Mouse (Mus musculus): ENCODE results near the gene Cd164l2.

Gene Cd164l2

DNA sequence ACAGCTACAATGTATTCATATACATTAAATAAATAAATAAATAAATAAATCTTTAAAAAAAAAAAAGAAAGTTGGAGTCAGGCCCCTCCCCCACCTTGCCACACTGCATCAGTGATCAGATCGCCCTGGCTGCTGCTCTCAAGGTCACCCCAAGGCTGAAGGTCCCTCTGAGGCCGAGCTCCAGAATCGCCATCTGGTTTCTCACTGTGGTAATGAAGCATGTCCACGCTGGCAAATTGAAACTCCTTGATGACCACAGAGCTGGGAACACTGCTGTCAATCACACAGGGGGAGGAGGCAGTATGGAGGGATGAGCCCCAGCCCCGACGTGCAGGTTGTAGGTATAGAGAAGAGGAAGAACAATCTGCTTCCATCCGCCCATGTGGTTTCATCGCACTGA, 15.7 kb downstream of the Cd164l2 start:
- no peak for DNase-seq

DNA sequence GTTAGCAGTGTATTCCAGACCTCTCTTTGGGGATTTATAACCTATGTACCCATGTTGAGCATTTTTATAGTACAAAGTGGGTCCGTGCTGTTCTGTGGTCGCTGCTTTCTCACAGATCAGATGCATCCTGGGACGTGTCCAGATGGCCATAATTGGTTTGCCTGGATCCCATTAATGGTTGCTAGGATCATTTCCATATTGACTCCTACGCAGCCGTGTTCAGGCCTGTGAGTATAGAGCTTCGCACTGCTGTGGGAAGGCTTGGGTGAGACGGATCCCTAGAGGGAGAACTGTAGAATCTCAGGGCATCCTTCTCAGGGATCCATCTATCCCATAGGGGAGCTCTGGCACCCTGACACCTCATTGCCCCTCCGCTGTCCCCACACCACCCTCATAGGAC, 17.7 kb downstream of the Cd164l2 start:
- no peak for DNase-seq

DNA sequence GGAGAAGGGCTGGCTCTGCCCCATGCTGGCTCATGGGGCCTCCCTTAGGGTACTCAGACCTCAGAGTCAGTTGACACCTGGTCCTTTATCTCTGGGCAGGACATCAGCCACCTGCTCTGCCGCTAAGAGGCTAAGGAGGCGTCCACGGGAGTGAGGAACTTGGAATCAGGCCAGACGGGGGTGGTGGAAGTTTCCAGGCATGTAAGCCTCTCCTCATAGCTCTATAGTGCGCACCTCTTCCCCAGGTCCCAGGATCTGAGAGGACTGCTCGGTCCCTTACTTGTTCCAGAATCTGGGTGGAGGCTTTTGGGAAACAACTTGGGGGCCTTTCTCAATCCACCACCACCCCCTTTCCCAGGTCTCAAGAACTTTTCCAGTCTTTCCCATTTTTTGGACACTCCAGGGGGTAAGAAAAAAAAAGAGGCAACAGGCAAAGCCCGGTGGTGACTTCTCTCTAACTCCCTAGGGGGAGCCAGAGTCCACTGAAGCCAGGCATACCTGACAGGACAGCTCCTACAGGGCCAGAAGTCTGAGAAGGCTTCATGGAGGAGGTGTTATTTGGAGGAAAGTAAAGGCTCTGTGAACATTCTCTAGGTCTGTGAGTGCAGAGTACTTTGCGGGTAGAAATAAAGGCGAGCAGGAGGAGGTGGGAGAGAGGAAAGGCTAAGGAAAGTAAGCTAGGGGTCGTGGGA, 21.5 kb downstream of the Cd164l2 start:
- peak; percentile 65 for DNase-seq

DNA sequence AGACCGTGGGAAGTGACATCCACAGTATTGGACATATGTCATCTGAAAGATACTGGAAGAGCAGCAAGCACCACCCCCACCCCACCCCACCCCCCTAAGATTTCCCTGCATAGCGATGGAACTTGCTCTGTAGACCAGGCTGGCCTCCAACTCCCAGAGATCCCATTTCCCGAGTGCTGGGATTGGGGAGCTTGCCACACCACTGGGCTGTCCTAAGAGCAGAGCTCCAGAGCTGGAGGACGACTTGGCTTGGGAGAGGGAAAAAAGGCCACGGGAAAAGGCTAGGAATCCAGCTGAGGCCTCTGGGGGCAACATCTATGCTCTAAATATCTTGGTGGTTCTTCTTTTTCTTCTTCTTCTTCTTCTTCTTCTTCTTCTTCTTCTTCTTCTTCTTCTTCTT, 22.8 kb downstream of the Cd164l2 start:
- no peak for DNase-seq

DNA sequence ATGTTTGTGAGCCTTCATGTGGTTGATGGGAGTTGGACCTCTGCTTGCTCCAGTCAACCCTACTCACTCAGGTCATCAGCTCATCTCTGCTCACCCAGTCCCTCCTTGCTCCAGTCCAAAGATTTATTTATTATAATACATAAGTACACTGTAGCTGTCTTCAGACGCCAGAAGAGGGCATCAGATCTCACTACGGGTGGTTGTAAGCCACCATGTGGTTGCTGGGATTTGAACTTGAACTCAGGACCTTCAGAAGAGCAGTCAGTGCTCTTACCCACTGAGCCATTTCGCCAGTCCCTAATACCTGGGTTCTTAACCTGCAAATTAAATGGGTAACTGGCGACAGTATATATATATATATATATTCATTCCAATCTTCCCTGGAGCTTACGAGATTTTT, 23.5 kb downstream of the Cd164l2 start:
- no peak for DNase-seq

DNA sequence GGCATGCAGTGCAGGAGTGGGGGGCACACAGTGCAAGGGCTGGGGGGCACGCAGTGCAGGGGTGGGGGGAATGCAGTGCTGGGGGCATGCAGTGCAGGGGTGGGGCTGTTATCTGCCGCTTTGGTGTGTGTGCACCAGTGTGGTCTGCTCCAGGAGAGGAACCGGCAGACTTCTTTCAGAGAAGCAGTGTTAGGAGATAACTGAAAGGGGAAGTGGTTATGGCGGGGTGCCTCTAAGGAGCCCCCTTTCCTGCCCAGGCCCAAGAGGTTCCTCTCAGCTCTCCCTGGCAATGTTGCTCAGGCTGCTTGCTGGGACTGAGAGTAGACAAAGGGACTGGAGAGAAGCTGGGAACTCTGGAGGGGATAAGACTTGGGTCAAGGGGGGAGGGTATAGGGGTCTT, 26.0 kb downstream of the Cd164l2 start:
- no peak for DNase-seq

DNA sequence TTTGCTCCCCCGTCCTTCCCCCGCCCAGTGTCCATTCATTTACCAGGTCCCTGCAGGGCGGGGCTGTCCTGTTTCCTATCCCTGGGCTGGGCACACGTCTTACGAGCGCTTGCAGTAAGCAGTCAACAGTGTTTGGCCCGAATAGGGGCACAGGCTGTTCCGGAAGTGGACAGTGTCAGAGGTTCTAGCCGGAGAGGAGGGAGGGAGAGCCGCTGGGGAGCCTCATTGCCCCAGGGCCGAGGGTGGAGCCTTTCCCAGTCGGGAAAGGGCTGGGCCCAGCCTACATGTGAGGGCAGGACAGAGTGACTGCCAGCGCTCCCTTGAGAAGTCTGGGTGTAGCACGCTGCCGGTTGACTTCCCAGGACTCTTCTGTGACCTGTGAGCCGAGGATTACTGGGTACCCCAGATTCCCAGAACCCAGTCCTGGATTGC, 28.6 kb downstream of the Cd164l2 start, which contains the start of gene Map3k6:
Gene Map3k6 (plus strand): TSS at position 329 of the 432 bp plus-strand sequence.
- peak; percentile 77 for DNase-seq

DNA sequence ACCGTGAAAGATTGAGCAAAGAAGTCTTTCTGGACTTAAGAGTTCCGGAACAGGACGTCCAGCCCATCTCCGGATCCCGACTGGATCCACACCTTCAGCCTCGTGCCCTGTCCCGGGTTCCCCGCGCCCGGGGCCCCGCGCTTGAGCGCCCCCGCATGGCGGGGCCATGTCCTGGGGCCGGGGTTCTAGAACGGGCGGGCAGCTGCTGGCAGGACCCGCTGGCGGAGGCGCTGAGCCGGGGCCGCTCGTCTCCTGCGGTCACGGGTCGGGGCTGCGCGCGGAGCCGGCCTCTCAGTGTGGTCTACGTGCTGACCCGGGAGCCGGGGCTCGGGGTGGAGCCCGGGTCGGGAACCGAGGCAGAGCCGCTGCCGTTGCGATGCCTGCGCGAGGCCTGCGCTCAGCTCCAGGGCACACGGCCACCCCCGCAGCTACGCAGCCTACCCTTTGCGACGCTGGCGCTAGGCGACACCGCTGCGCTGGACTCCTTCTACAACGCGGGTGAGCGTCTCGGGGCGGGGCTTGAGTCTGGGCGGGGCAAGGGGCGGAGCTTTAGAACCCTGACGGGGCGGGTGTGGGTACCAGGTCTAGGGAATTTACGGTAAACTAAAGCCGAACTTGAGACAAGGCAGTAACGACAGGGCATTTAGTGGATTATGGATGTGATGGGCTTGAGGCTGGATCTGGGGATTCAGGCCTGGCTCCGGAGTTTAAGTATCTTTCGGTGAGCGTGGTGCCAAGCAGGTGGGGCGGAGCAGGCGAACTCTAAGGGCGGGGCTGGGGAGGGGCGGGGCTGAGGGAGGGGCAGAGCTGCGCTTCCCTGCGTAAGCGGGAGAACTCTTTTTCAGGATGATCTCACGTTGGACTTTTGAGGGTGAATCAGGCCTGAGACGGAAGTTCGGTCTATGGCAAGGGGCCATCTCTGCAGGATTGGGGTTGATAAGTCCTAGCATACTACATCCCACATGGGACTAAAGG, 29.3 kb downstream of the Cd164l2 start:
- peak; percentile 95 for DNase-seq

DNA sequence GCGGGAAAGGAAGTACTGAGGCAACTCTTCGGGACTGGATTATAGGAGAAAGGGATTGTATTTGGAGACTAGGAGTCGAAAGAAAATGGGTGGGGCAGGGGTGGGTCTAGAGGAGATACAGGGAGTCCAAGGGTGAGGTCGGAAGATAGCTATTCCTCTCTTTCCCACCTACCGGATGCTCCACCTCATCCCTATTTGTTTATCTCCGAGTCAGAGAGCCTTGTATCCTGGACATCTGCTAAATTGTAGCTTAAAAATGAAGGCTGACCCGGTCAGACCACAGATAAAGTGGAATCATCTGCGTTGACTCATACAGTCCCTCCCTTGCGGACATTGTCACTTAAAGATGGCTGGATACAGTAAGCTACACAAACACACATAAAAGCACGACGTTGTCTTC, 30.0 kb downstream of the Cd164l2 start:
- no peak for DNase-seq

DNA sequence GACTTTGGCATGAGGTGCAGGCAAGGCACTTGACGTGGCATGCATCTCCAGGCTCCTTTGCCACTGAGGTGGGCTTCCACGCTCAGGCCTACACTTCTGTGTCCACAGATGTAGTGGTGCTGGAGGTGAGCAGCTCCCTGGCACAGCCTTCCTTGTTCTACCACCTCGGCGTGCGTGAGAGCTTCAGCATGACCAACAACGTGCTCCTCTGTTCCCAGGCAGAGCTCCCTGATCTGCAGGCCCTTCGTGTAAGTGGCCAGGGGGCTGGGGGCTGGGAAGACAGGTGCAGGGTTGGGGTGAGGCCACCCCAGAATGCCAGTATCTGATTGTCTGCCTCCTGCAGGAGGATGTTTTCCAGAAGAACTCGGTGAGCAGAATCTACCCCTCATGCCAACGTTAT, 30.8 kb downstream of the Cd164l2 start:
- no peak for DNase-seq

DNA sequence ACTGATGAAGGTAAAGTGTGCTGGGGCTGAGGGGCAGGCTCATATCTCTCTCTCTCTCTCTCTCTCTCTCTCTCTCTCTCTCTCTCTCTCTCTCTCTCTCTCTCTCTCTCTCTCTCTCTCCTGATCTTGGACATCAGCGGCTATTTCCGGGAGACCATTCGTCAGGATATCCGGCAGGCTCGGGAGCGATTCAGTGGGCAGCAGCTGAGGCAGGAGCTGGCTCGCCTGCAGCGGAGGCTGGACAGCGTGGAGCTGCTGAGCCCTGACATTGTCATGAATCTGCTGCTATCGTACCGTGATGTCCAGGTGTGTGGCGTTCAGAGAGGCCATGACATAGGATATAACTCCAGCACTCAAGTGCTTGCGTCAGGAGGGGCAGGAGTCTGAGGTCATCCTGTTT, 31.6 kb downstream of the Cd164l2 start:
- DNase-seq, result peak; percentile 65

DNA sequence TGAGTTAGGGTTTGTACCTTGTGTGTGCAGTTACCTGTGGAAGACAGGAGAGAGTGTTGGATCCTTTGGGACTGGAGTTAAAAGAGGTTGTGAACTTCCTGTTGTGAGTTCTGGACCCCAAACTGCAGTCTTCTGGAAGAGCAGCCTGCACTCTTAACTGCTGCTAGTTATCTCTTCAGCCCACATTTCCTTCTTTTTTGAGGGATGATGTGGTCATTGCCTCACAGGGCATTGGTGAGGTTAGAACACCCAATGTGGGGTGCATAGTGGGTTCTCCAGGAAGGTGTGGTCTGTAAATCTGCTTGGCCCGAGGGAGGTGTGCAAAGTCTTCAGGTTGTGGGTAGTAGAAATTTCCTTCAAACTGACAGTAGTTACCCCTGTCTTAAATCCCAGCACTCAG, 32.4 kb downstream of the Cd164l2 start:
- DNase-seq, result no peak

DNA sequence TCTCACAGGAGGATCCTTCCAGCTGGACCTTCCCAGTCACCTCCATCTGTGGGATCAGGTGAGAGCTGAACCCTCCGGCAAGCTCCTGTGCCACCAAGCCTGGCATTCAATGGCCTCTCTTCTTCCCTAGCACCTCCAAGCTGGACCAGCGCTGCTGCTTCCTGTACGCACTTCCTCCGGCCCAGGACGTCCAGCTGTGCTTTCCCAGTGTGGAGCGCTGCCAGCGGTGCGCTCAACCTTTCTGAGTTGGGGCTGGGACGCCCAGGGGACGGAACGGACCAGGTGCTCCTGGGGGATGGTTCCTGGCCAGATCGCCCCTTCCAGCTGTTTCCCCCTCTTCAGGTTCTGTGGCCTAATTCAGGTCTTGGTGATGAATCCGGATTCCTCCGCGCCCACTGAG, 35.1 kb downstream of the Cd164l2 start:
- DNase-seq, result peak; percentile 77

DNA sequence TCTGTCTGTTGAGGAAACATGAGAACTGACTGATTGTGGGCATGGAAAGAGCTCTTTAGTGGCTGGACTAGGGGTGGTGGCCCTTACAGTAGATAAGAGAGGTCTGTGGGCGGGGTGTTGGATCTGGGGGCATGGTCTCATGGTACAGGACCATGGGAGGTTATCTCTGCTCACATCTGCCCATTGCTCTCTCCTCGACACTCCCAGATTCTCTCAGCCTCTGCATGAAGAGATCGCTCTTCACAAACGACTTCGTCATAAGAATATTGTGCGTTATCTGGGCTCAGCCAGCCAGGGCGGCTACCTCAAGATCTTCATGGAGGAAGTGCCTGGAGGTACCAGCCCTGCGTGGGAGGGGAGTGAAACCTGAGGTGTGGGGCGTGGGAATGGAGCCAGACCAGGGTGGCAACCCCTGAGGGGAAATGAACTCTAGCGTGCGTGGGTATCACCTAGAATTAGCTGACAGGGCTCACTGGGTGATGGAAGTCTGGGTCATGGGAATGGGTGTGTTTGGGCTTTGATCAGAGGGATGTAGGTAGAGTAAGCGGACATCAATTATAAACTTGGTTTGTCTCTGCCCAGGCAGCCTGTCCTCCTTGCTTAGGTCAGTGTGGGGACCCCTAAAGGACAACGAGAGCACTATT, 36.0 kb downstream of the Cd164l2 start:
- DNase-seq, result no peak

DNA sequence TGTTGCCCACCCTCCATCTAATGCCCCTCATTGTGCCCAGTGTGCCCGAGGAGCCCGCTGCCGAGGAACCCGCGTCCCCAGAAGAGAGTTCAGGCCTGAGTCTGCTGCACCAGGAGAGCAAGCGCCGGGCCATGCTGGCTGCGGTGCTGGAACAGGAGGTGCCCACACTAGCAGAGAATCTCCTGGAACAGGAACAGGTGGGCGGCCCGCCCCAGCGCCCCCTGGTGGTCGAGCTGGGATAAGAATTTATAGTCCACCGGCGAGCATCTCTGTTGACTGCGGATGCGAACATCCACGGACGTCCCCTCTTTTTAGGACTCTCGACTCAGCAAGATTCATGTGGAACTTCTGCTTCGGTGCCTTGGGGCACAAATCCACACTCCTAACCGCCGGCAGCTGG, 38.7 kb downstream of the Cd164l2 start:
- peak; percentile 88 for DNase-seq

DNA sequence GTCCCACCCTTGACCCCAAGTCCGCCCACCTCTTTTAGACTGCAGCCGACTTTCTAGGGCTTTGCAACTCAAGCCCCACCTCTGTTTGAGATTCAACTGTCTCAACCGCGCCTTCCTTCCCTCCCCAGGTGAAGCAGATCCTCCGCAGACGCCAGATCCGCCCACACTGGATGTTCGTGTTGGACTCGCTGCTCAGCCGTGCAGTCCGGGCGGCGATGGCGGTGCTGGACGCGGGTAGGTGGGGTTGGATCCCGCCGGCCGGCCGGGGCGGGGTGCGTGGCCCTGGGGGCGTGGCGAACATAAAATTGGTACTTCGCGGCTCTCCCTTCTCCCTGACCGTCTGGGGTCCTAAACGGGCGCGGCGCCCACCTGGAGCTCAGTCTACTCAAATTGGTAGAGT, 39.3 kb downstream of the Cd164l2 start:
- peak; percentile 66 for DNase-seq

DNA sequence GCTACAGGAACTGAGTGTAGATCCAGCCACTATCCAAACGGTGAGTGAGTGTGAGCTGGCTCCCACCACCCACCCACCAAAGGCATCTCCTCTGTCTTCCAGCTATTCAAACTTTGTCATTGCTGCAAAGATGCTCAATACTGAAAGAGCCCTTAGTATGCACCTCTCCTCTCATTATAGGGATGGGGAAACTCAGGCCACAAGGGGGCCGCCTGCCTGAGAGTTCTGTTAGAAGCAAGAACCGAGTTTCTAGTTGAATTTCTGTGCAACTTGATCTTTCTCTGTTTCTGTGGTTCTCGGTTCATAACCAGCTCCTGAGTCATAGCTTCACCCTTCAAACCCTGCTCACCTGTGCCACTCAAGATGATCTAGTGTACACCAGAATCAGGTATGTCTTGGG, 40.2 kb downstream of the Cd164l2 start:
- peak; percentile 40 for DNase-seq

DNA sequence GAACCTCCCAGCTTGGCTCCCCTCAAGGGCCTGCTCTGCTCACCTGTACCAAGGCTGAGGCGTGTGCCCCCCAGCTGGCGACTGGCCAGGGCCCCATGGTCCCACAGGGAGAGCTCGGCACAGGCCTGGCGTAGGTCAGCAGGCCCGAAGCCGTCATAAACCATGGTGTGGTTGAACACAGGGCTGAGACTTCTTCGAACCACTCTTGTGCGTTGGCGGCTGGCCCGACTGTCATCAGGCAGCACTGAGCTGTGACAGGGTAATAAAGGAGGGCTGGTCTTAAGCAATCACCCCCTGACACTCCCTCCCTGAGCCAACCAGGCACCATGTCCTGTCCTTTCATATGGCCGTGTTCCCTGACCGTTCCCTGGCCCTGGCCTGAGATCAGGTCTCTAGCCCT, 41.5 kb downstream of the Cd164l2 start:
- DNase-seq, result peak; percentile 30

DNA sequence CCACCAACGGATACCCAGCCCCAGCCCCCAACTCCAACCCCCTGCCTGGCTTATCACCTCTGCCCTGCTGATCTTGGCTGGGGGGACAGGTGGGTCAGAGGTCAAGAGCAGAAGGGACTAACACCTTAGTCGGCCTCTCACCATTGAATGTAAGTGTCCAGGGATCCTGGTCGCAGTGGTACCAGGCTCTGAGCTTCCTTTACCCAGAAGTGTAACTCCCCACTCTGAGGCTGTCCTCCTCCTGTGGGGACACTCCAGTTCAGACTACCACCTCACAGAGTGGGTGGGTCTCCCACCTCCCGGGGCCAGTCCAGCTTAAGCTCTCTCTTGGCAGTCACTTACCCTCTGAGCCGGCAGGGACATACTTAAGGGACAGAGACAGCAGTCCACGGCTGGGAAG, 43.5 kb downstream of the Cd164l2 start:
- DNase-seq, result no peak

DNA sequence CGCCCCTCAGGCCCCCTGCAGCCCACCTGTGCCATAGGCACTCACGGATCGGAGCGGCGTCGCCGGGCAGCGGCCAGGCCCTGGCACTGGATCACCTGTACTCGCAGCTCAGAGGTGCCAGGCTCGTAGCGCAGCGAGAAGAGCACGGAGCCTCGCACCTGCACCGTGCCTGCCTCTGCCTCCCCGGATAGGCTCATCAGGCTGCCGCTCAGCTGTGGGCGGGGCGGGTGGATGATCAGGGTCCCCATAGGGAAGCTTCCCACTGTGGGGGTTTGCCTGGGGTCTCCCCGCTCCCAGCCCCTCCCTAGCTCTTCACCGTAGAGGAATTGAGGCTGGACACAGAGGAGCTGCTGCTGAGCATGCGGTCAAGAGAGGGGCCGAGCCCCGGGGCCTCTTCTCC, 44.9 kb downstream of the Cd164l2 start:
- DNase-seq, result peak; percentile 30

DNA sequence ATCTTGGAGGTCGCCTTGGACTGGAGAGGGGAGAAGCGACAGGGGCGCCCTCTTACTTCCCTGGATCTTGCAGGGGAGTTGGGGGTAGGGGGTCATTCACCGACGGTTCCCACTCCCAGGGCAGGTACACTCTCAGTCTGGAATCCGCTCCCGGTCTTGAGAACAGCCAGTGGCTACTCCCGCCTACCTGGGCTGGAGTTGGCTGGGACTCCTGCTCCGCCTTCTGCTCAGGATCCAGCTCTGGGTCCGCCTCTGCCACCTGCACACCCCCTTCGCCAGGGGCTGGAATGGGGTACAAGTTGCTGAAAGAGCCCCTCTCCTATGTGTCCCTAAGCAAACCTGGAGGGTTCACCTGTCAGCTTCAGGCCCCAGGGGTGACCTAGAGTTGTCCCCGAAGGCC, 45.3 kb downstream of the Cd164l2 start:
- peak; percentile 62 for DNase-seq

DNA sequence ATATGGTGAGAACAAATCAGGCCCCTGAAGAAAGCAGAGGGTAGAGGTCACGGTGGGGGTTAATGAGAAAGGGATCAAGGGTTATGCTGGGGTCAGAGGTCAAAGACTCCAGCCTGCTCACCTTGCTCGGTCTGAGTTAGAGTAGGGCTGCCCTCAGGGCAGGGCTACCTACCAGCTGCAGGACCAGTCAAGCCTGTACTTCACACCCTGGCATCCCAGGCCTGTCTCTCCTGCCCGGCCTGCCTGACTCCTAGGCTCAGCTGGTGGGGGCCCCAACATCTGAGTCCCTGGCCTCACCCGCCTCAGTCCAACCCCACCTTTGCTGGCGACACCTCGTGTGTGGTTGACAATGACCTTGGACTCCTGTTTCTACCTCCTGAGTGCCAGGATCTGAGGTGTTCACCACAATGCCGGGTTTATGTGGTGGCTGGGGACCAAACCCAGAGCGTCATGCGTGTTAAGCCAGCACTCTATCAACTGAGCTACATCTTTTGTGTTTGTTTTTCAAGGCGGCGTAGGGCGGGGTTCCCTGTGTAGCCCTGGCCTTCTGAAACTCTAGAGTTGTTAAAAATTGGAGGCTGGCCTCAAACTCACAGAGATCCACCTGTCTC, 46.0 kb downstream of the Cd164l2 start:
- no peak for DNase-seq
